Mouse (Mus musculus): Measurements from ENCODE around the gene Nusap1. TPM values are rescaled to one million over a fixed set of nuclear protein-coding genes. Genes with fewer than 3 reads are reported as not detected.

Gene Nusap1
- polyA plus RNA-seq, 1 experiment from 2014 or later: 18.7 TPM

- WGBS: 91% methylated on average over 2 of the region's 2 CpGs
- ATAC-seq: no peak
- Histone ChIP-seq H3K27ac (ENCODE audit: low read depth, low read length) (no peak overlapping the region), H3K9ac (ENCODE audit: low read depth, low read length) (no peak overlapping the region), H3K4me2 (replicated peaks; ENCODE audit: low read depth) (no peak overlapping the region), H3K4me1 (replicated peaks; ENCODE audit: control insufficient read depth, insufficient read depth, low read length) (no peaks in the 10 kb centered on the region), H3K4me3 (ENCODE audit: low read depth, low read length) (no peak overlapping the region), H3K27me3 (replicated peaks; ENCODE audit: control insufficient read depth, insufficient read depth, low read length) (no peaks in the 10 kb centered on the region), H3K9me3 (ENCODE audit: control insufficient read depth) (no peaks in the 10 kb centered on the region), H3K36me3 (ENCODE audit: control insufficient read depth, insufficient read depth) (peaks cover 3% of the 10 kb centered on the region; the same call in 1 of the 2 replicates)
- TF ChIP-seq CTCF (IDR thresholded peaks at IDR 0.05; ENCODE audit: low read depth): no peak
Measured at GRCm38 (mm10) chr2:119694826-119695225, 76.7 kb downstream of the Nusap1 start.

GRCm38 (mm10) chr2:119696111-119696510, 78.0 kb downstream of the Nusap1 start:
- Histone ChIP-seq H3K36me3 (ENCODE audit: control insufficient read depth, insufficient read depth) (peaks cover 3% of the 10 kb centered on the region; the same call in 1 of the 2 replicates), H3K27me3 (replicated peaks; ENCODE audit: control insufficient read depth, insufficient read depth, low read length) (no peaks in the 10 kb centered on the region), H3K4me2 (replicated peaks; ENCODE audit: low read depth) (no peak overlapping the region), H3K4me3 (ENCODE audit: low read depth, low read length) (no peak overlapping the region), H3K4me1 (replicated peaks; ENCODE audit: control insufficient read depth, insufficient read depth, low read length) (no peaks in the 10 kb centered on the region), H3K27ac (ENCODE audit: low read depth, low read length) (no peak overlapping the region), H3K9ac (ENCODE audit: low read depth, low read length) (no peak overlapping the region), H3K9me3 (ENCODE audit: control insufficient read depth) (no peaks in the 10 kb centered on the region)
- 63% methylated on average over 1 of the region's 1 CpGs for WGBS
- no peak for TF ChIP-seq CTCF (IDR thresholded peaks at IDR 0.05; ENCODE audit: low read depth)
- ATAC-seq: no peak

GRCm38 (mm10) chr2:119698472-119698871, 80.4 kb downstream of the Nusap1 start:
- WGBS: 88% methylated on average over 2 of the region's 2 CpGs
- Histone ChIP-seq H3K4me1 (replicated peaks; ENCODE audit: control insufficient read depth, insufficient read depth, low read length) (no peaks in the 10 kb centered on the region), H3K27ac (ENCODE audit: low read depth, low read length) (no peak overlapping the region), H3K27me3 (replicated peaks; ENCODE audit: control insufficient read depth, insufficient read depth, low read length) (no peaks in the 10 kb centered on the region), H3K4me3 (ENCODE audit: low read depth, low read length) (no peak overlapping the region), H3K4me2 (replicated peaks; ENCODE audit: low read depth) (no peak overlapping the region), H3K9ac (ENCODE audit: low read depth, low read length) (no peak overlapping the region), H3K9me3 (ENCODE audit: control insufficient read depth) (no peaks in the 10 kb centered on the region), H3K36me3 (ENCODE audit: control insufficient read depth, insufficient read depth) (peaks cover 3% of the 10 kb centered on the region; the same call in 1 of the 2 replicates)
- no peak for ATAC-seq
- no peak for TF ChIP-seq CTCF (IDR thresholded peaks at IDR 0.05; ENCODE audit: low read depth)

- no peak for TF ChIP-seq CTCF (IDR thresholded peaks at IDR 0.05; ENCODE audit: low read depth)
- H3K36me3 ChIP-seq (ENCODE audit: control insufficient read depth, insufficient read depth): peaks cover 3% of the 10 kb centered on the region; the same call in 1 of the 2 replicates
- 93% methylated on average over 3 of the region's 3 CpGs for WGBS
- no peak for ATAC-seq
- no peak overlapping the region for H3K4me3 ChIP-seq (ENCODE audit: low read depth, low read length)
- no peaks in the 10 kb centered on the region for H3K27me3 ChIP-seq (replicated peaks; ENCODE audit: control insufficient read depth, insufficient read depth, low read length)
- no peaks in the 10 kb centered on the region for H3K9me3 ChIP-seq (ENCODE audit: control insufficient read depth)
- H3K9ac ChIP-seq (ENCODE audit: low read depth, low read length): no peak overlapping the region
- H3K4me1 ChIP-seq (replicated peaks; ENCODE audit: control insufficient read depth, insufficient read depth, low read length): no peaks in the 10 kb centered on the region
- H3K4me2 ChIP-seq (replicated peaks; ENCODE audit: low read depth): no peak overlapping the region
- no peak overlapping the region for H3K27ac ChIP-seq (ENCODE audit: low read depth, low read length)
Measured at GRCm38 (mm10) chr2:119699962-119700361, 81.9 kb downstream of the Nusap1 start.

Other genes starting within 250 kb of the Nusap1 start
- 2.4 and 2.6 TPM in 2 replicates for gene Ino80, start 140.6 kb upstream of the Nusap1 start, polyA plus RNA-seq (2015; fragmentation: Nextera tagmentation; extraction: Ambion mirVana)
- 0.38 TPM in 2 replicates for gene Exd1, start 70.7 kb upstream of the Nusap1 start, polyA plus RNA-seq (2015; fragmentation: Nextera tagmentation; extraction: Ambion mirVana)
- 73.2 and 76.1 TPM in 2 replicates for gene Chp1, start 70.6 kb upstream of the Nusap1 start, polyA plus RNA-seq (2015; fragmentation: Nextera tagmentation; extraction: Ambion mirVana)
- 6.6 and 6.7 TPM in 2 replicates for gene Oip5, start 171 bp downstream of the Nusap1 start, polyA plus RNA-seq (2015; fragmentation: Nextera tagmentation; extraction: Ambion mirVana)
- gene Ndufaf1, start 44.5 kb downstream of the Nusap1 start, polyA plus RNA-seq (2015; fragmentation: Nextera tagmentation; extraction: Ambion mirVana): 24.3 and 26.6 TPM in 2 replicates
- gene Rtf1, start 56.8 kb downstream of the Nusap1 start, polyA plus RNA-seq (2015; fragmentation: Nextera tagmentation; extraction: Ambion mirVana): 29.4 and 32.1 TPM in 2 replicates
- gene Itpka, start 124.0 kb downstream of the Nusap1 start, polyA plus RNA-seq (2015; fragmentation: Nextera tagmentation; extraction: Ambion mirVana): 5.3 and 6.2 TPM in 2 replicates
- 1.5 and 1.6 TPM in 2 replicates for gene Ltk, start 142.1 kb downstream of the Nusap1 start, polyA plus RNA-seq (2015; fragmentation: Nextera tagmentation; extraction: Ambion mirVana)
- gene Rpap1, start 169.2 kb downstream of the Nusap1 start, polyA plus RNA-seq (2015; fragmentation: Nextera tagmentation; extraction: Ambion mirVana): 8.2 and 10.7 TPM in 2 replicates
- gene Tyro3, start 179.4 kb downstream of the Nusap1 start, polyA plus RNA-seq (2015; fragmentation: Nextera tagmentation; extraction: Ambion mirVana): 4.5 and 5.6 TPM in 2 replicates

Data from intestine, postnatal 0 days (tissue).